Mouse (Mus musculus) megakaryocyte, embryonic 14.5 days (primary cell): ENCODE measurements at regions not wholly inside any gene's neighbourhood (a gene's known extent, or its start where the extent isn't known, plus 50 kb on each side); places are given as distances from the start of the nearest gene placed in this dataset.

Source experiments
- FLI1 ChIP-seq: IDR thresholded peaks from 2 replicates; pipeline ENCODE4 v1.6.1; 2012; ENCODE audit warnings: low read length, inconsistent platforms, mixed read lengths
- GATA1 ChIP-seq: IDR thresholded peaks from 3 replicates; pipeline ENCODE4 v1.6.1; 2012; ENCODE audit warnings: mixed read lengths, low read length, inconsistent platforms, borderline replicate concordance

DNA sequence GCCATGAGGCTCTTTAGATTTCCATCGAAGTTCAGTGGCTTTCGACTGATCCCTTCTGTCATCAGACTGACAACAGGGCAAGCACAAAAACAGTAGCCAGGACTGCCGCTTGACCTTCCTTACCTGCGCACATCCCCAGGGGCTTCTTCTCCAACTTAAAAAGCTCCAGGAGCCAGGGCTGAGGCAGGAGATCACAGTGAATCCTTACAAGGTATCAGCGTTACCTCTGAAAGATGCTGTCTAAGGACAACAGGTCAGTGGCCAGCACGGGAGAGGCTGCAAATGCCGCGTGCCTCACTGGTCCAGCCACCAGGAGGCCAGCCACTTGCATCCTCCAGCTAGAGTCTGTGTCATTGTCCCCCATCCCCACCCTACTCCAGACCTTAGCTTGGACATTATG is 97.5 kb downstream of the Inhbb start:
- no peak for TF ChIP-seq GATA1
- no peak for TF ChIP-seq FLI1
